Mouse (Mus musculus) hindbrain, embryonic 12.5 days (tissue): ENCODE measurements at regions not wholly inside any gene's neighbourhood (a gene's known extent, or its start where the extent isn't known, plus 50 kb on each side); places are given as distances from the start of the nearest gene placed in this dataset.
A peak's percentile ranks its signal among the peaks of the same experiment; 100 is the strongest.
"Not testable (repeated sequence)": the region's sequence is repeated elsewhere in the genome, so short reads cannot be mapped to it uniquely, and the experiment has no call there.

Experiments
- ATAC-seq: fragments of 200-750 bp; cut with Nextera tagmentation; 2 replicates; pipeline ENCODE4 v1.8.0; 2017; ENCODE audit warnings: moderate TSS enrichment; ENCODE audit not compliant: low FRiP score
- H3K27ac ChIP-seq: fragments of 300-500 bp; sonication (generic); 2 replicates; pipeline ENCODE4 v1.5.1; 2016; ENCODE audit warnings: mild to moderate bottlenecking
- H3K27me3 ChIP-seq: fragments of 300-500 bp; sonication (generic); 2 replicates; pipeline ENCODE4 v1.6.1; 2016; ENCODE audit warnings: mild to moderate bottlenecking
- H3K36me3 ChIP-seq: fragments of 300-500 bp; sonication (generic); 2 replicates; pipeline ENCODE4 v1.6.1; 2016; ENCODE audit warnings: mild to moderate bottlenecking
- H3K4me1 ChIP-seq: fragments of 300-500 bp; sonication (generic); 2 replicates; pipeline ENCODE4 v1.6.1; 2016
- H3K4me2 ChIP-seq: fragments of 300-500 bp; sonication (generic); replicated peaks from 2 replicates; pipeline ENCODE4 v1.6.1; 2016; ENCODE audit warnings: mild to moderate bottlenecking
- H3K4me3 ChIP-seq: fragments of 300-500 bp; sonication (generic); 2 replicates; pipeline ENCODE4 v1.5.1; 2016; ENCODE audit warnings: mild to moderate bottlenecking
- H3K9ac ChIP-seq: fragments of 300-500 bp; sonication (generic); 2 replicates; pipeline ENCODE4 v1.6.1; 2016; ENCODE audit warnings: mild to moderate bottlenecking, moderate library complexity
- H3K9me3 ChIP-seq: fragments of 300-500 bp; sonication (generic); replicated peaks from 2 replicates; pipeline ENCODE4 v1.6.1; 2016; ENCODE audit warnings: mild to moderate bottlenecking
- WGBS: fragments of 180-500 bp; shearing (Covaris S2); methylation state at CpG from one replicate; pipeline ENCODE4 v1.1.7; 2016; 5-methylcytosine and 5-hydroxymethylcytosine counted together

DNA sequence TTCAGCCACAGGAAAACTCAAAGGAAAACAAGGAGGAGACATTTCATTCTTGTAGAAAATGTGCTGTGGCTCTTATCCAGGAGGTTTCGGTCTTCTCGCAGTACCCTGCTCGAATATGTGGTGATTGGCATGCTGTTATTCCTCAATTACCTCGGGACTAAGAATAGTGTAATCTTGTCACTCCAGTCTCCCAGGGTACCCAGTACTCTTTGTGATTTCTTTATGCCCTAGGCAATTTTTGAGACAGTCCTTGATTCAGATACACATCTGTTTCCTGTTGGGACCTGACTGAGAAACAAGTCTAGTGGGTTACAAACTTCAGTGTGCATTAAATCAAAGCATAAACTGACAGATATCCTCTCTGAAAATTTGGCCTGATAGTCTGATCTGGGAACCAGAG, 189.8 kb upstream of the Bet1 start:
- no peaks in the 10 kb centered on the region for H3K4me1 ChIP-seq
- no peak overlapping the region for H3K9ac ChIP-seq
- ATAC-seq: no peak
- no peaks in the 10 kb centered on the region for H3K36me3 ChIP-seq
- no peaks in the 10 kb centered on the region for H3K9me3 ChIP-seq
- 63% methylated on average over 4 of the region's 4 CpGs for WGBS
- no peak overlapping the region for H3K4me2 ChIP-seq
- no peak overlapping the region for H3K4me3 ChIP-seq
- no peaks in the 10 kb centered on the region for H3K27me3 ChIP-seq
- no peak overlapping the region for H3K27ac ChIP-seq

DNA sequence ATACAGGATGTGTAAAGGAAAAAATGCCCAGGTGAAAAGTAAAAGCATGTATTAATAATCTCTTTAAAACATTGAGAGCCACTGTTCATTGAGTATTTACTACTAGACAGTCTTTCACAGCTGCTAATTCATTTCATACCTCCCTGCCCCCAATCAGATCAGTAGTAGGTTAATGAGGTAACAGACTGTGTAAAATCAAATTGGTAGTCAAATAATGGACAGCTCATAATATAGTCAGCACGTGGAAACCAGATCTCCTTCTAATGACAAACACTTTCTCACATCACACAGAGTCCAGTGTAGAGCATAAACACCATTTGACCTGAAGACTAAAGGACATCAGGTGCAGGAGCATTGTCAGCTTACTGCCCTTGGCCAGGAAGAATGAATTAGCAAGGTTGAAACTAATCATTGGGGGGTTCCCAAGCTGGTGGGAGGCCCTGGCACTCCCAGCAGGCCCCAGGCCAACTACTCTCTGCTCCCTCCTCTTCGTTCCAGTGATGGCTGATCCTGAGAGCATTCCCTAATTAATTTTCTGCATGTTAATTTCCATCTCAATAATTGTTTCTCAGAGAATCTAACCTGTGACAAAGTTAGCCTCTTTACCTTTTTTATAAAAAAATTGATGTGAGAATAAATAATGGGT, 190.6 kb upstream of the Bet1 start:
- no peak overlapping the region for H3K4me2 ChIP-seq
- WGBS: 40% methylated on average over 2 of the region's 2 CpGs
- no peaks in the 10 kb centered on the region for H3K27me3 ChIP-seq
- no peaks in the 10 kb centered on the region for H3K9me3 ChIP-seq
- H3K27ac ChIP-seq: no peak overlapping the region
- peak; percentile 84 for ATAC-seq
- no peaks in the 10 kb centered on the region for H3K4me1 ChIP-seq
- H3K36me3 ChIP-seq: no peaks in the 10 kb centered on the region
- H3K4me3 ChIP-seq: no peak overlapping the region
- H3K9ac ChIP-seq: no peak overlapping the region

DNA sequence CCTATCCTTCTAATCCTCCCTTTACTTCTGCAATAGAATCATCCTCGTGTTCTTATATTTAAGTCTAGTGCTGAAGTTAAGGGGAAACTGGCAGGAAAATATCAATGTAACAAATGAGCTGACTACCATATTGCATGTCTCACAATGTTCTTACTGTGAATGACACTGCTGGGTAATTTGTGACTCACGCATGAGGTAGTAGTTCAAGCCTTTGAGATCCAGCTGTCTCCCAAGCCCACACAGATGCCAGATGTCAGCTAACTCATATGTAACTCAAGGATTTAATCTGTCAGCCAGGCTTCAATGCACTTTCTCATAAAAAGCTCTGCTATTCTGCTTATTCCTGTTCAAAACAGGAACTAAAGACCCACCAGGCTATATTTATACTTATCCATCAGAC, 204.6 kb upstream of the Bet1 start:
- no peak overlapping the region for H3K4me2 ChIP-seq

DNA sequence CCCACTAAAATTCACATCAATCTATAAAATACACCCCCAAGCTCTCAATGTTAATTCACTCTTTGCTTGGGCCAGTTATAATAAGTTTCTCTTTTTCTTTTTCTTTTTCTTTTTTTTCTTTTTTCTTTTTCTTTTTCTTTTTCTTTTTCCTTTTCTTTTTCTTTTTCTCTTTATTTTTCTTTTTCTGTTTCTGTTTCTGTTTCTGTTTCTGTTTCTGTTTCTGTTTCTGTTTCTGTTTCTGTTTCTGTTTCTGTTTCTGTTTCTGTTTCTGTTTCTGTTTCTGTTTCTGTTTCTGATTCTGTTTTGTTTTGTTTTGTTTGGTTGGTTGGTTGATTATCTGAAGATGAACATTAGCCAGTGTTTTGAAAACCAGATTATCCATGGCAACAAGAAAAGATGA, 201.2 kb upstream of the Col1a2 start:
- not testable (repeated sequence) for H3K4me3 ChIP-seq, H3K9me3 ChIP-seq, H3K4me1 ChIP-seq, H3K27me3 ChIP-seq, H3K4me2 ChIP-seq, H3K27ac ChIP-seq, H3K9ac ChIP-seq, H3K36me3 ChIP-seq, ATAC-seq

More for the DNA sequence above, 204.6 kb upstream of the Bet1 start:
- Histone ChIP-seq H3K27me3 (no peaks in the 10 kb centered on the region), H3K4me3 (no peak overlapping the region), H3K4me1 (no peaks in the 10 kb centered on the region), H3K9ac (no peak overlapping the region), H3K36me3 (no peaks in the 10 kb centered on the region), H3K9me3 (no peaks in the 10 kb centered on the region), H3K27ac (no peak overlapping the region)
- ATAC-seq: no peak
- WGBS: 84% methylated on average over 2 of the region's 2 CpGs

DNA sequence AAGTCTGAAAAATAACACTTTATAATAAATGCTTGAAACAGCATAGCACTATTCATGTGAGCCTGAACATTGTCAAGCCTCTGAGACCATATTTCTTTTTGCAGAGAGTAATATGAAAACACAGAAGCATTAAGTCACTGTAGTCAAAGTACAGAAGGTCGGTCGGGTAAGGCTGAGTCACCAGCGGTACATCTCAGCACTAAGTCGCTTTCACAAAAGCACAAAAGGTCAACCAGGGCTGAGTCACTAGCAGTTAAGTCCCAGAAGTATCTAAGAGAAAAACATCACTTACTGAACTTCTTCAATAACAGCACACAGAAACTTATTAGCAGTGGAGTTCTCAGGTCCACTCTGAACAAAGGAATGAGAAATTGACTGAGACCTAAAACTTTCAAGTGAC, 154.7 kb upstream of the Col1a2 start:
- Histone ChIP-seq H3K9ac (no peak overlapping the region), H3K36me3 (no peaks in the 10 kb centered on the region), H3K4me2 (no peak overlapping the region), H3K4me1 (no peaks in the 10 kb centered on the region), H3K4me3 (no peak overlapping the region), H3K9me3 (no peaks in the 10 kb centered on the region), H3K27ac (no peak overlapping the region), H3K27me3 (no peaks in the 10 kb centered on the region)
- 87% methylated on average over 4 of the region's 4 CpGs for WGBS
- no peak for ATAC-seq

DNA sequence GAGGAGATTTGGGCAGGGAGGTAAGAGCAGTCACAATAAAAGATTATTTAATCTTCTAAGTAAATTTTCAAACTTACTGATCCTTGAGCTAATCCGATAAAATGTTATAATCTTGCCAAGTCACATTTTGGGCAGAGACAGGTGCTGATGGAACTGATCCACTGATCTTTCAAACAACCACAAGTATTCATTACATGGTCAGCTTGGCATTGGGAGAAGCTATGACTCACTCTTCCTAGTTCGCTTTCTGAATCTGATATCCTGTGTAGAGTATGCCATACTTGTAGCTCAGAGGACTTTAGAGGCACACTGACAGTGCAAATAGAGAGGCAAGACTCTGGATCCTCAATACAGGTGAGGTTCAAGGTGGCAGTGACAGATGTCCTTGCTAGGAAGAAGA, 142.4 kb upstream of the Col1a2 start:
- Histone ChIP-seq H3K27me3 (no peaks in the 10 kb centered on the region), H3K36me3 (no peaks in the 10 kb centered on the region), H3K4me1 (no peaks in the 10 kb centered on the region), H3K9me3 (no peaks in the 10 kb centered on the region), H3K27ac (no peak overlapping the region), H3K9ac (no peak overlapping the region), H3K4me3 (no peak overlapping the region), H3K4me2 (no peak overlapping the region)
- WGBS: 93% methylated on average over 2 of the region's 2 CpGs
- ATAC-seq: no peak

DNA sequence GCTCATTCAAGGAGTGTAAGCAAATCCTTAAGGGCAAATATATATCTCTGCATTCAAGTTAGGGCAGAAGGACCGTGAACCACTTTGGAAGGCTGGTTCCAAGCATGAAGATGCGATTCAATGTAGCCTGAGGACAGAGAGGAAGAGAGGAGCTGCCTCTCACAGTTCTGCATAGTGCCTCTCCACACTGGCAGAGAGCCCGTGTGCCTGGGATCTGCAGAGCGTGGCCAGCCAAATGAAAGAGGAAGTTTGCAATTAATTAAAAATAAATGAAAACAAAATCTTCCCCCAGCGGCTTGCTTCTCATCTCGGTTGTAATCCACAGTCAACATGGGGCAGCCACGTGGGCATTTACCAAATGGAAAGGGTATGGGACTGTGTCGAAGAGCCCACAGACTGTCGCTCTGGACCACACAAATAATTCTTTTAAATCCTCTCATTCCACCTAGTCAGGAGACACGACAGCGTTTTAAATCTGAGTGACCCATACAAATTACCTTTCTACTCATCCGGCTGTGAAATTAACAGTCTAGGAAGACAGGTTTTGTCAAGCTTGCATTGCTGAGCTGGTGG, 129.1 kb upstream of the Col1a2 start:
- Histone ChIP-seq H3K27ac (no peak overlapping the region), H3K9me3 (no peaks in the 10 kb centered on the region), H3K27me3 (no peaks in the 10 kb centered on the region), H3K9ac (no peak overlapping the region), H3K36me3 (no peaks in the 10 kb centered on the region), H3K4me3 (no peak overlapping the region), H3K4me2 (no peak overlapping the region), H3K4me1 (no peaks in the 10 kb centered on the region)
- 74% methylated on average over 12 of the region's 12 CpGs for WGBS
- no peak for ATAC-seq

DNA sequence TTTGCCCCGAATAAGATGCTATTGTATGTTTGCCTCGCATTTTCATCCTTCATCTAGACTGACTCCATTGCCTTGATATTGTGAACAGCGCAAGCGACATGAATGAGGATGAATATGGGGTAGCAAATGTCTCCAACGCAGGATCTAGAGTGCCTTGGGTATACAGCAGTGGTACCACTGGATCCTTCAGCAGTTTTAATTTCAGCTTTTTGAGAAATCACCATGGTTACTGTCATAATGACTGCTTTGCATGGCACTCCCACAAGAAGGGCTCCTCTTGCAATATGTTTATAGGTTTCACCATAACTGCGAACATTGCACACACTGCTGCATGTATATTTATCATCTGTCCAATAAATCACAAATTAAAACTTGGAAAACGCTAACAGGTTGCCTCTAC, 107.8 kb upstream of the Col1a2 start:
- Histone ChIP-seq H3K4me1 (peaks cover 17% of the 10 kb centered on the region), H3K9ac (no peak overlapping the region), H3K36me3 (no peaks in the 10 kb centered on the region), H3K27me3 (no peaks in the 10 kb centered on the region), H3K4me3 (no peak overlapping the region), H3K27ac (no peak overlapping the region), H3K4me2 (no peak overlapping the region), H3K9me3 (0 out of 2 replicates have a peak, but pooled peaks cover 4% of the 10 kb centered on the region)
- no peak for ATAC-seq
- 61% methylated on average over 7 of the region's 7 CpGs for WGBS

DNA sequence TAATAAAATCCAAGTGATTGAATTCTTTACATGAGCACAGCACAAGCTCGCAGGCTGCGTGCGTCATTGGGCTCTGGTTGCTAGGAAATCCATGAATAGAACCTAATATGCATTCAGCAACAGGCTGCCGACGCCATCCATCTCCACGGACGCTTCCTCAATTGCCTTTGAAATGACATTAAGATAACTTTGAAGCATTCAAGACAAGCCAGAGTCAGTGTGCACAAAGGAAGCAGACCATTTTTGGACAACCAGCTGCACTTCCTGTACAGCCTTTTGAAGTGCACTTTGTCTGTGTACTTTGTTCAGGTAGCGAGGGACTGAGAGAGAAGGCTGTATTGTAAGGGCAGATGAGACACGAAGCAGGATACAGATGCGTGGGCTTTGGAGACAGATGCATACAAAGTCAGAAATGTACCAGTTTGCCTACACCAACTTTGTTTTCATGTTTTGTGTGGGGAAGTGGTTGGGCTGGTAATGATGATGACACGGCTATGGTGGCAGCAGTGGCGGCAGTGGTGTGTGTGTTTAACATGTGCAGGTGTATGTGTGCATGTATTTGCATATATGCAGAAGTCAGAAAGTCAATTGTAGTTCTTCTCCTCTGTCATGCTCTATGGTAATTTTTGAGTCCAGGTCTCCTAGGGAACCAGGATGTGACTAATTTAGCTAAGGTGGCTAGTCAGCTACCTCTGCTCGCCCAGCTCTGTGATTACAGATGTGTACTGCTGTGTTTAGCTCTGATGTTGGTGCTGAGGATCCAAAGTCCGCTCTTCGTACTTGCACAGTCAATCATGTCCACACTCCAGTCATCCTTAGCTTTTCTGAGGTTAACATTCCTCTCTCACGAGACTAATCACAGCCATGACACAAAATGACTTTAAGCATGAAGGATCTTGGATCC, 106.7 kb upstream of the Col1a2 start:
- Histone ChIP-seq H3K27me3 (no peaks in the 10 kb centered on the region), H3K4me1 (peaks cover 17% of the 10 kb centered on the region), H3K4me3 (no peak overlapping the region), H3K36me3 (no peaks in the 10 kb centered on the region), H3K27ac (no peak overlapping the region), H3K9ac (no peak overlapping the region), H3K9me3 (0 out of 2 replicates have a peak, but pooled peaks cover 4% of the 10 kb centered on the region), H3K4me2 (peak overlapping the region; percentile 30)
- WGBS: 38% methylated on average over 16 of the region's 16 CpGs
- ATAC-seq: peak; percentile 49; the same call in 1 of the 2 replicates

DNA sequence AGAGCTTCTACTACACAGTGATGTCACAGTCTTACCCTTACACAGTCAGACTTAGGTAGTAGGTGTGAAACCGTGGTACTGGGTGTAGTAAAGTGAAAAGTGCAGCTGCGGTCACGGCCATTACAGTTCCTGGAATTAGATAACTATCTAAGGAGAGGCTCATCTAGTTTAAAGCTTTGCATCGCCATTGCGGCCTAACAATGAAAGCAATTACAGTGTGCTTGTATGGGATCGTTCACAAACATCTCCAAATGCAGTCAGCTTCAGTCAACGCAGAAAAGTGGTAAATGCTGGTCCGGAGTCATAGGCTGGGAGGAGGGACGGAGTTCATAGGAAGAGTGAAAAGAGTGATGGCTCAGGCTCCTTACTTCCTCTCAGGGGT, 106.0 kb upstream of the Col1a2 start:
- no peak overlapping the region for H3K27ac ChIP-seq
- H3K4me1 ChIP-seq: peaks cover 17% of the 10 kb centered on the region
- no peaks in the 10 kb centered on the region for H3K36me3 ChIP-seq
- peak; percentile 33; the same call in 1 of the 2 replicates for ATAC-seq
- WGBS: 85% methylated on average over 9 of the region's 9 CpGs
- no peaks in the 10 kb centered on the region for H3K27me3 ChIP-seq
- no peak overlapping the region for H3K4me3 ChIP-seq
- H3K4me2 ChIP-seq: no peak overlapping the region
- 0 out of 2 replicates have a peak, but pooled peaks cover 2% of the 10 kb centered on the region for H3K9me3 ChIP-seq
- H3K9ac ChIP-seq: no peak overlapping the region

DNA sequence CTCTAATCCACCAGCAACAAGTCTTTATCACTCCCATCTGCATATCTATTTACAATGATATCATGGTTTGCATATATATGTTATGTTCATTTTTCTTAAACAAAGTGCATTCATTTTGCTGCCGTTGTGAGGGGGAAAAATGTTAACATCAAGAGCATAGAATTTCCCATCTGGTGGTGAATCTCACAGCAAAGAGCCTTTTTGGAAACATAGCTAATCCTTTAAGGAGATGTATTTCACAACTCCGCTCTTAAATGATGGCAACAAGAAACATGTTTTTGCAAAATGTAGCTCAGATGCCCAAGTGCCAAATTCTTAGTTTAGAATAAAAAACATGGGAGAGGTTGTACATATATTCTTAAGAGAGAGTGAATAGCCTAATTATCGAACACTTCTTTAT, 99.3 kb upstream of the Col1a2 start:
- no peak overlapping the region for H3K4me3 ChIP-seq
- no peaks in the 10 kb centered on the region for H3K27me3 ChIP-seq
- no peak overlapping the region for H3K4me2 ChIP-seq
- H3K9me3 ChIP-seq: no peaks in the 10 kb centered on the region
- ATAC-seq: no peak
- 89% methylated on average over 3 of the region's 3 CpGs for WGBS
- H3K27ac ChIP-seq: no peak overlapping the region
- no peak overlapping the region for H3K9ac ChIP-seq
- no peaks in the 10 kb centered on the region for H3K36me3 ChIP-seq
- H3K4me1 ChIP-seq: no peaks in the 10 kb centered on the region

DNA sequence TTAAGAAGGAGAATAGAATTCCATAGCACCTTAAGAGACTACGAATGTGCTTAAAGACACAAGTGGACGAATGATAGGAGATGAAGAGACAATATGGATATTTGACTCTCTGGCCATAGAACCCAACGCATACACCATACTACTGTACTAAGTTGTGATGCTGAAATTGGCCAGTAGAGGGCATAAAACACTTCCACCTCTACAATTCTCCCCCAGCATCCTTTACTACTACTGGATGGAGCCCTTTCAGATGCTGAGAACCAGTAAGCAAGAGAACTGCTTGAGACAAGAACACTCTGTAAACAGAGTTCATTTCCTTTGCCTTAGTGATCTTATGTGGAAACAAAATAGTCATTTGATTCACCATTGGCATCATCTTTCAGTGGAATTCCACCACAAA, 96.9 kb upstream of the Col1a2 start:
- Histone ChIP-seq H3K36me3 (no peaks in the 10 kb centered on the region), H3K9ac (no peak overlapping the region), H3K4me1 (no peaks in the 10 kb centered on the region), H3K9me3 (no peaks in the 10 kb centered on the region), H3K4me2 (no peak overlapping the region), H3K4me3 (no peak overlapping the region), H3K27ac (no peak overlapping the region), H3K27me3 (no peaks in the 10 kb centered on the region)
- no peak for ATAC-seq
- 50% methylated on average over 3 of the region's 3 CpGs for WGBS
